Mouse (Mus musculus) heart, embryonic 14.5 days (tissue): Measurements from ENCODE around the gene Arfgef2. TPM values are rescaled to one million over a fixed set of nuclear protein-coding genes. Genes with fewer than 3 reads are reported as not detected.
"Not testable (repeated sequence)": the region's sequence is repeated elsewhere in the genome, so short reads cannot be mapped to it uniquely, and the experiment has no call there.

Source experiments
- ATAC-seq: fragments of 200-750 bp; cut with Nextera tagmentation; 2 replicates; pipeline ENCODE4 v1.8.0; 2017; ENCODE audit warnings: low read depth, moderate TSS enrichment; ENCODE audit not compliant: insufficient number of reproducible peaks, insufficient read depth, low FRiP score
- H3K27ac ChIP-seq, 2 experiments: fragments of 200-500 bp in 1 of 2; fragments of 300-500 bp in 1 of 2; sonication (generic) in 1 of 2; replicated peaks in 1 of 2; 2 replicates each; pipeline ENCODE4 v1.5.1; 2012 to 2014; ENCODE audit warnings: low read depth in 2 of 2, low read length in 2 of 2, control low read depth in 1 of 2, mild to moderate bottlenecking in 1 of 2, mixed read lengths in 1 of 2; ENCODE audit not compliant: control insufficient read depth in 1 of 2, insufficient read depth in 1 of 2
- H3K27me3 ChIP-seq: fragments of 300-500 bp; sonication (generic); 2 replicates; pipeline ENCODE4 v1.6.1; 2014; ENCODE audit warnings: mild to moderate bottlenecking, low read length, control low read depth; ENCODE audit not compliant: control insufficient read depth, insufficient read depth
- H3K36me3 ChIP-seq: fragments of 300-500 bp; sonication (generic); 2 replicates; pipeline ENCODE4 v1.6.1; 2014; ENCODE audit warnings: mild to moderate bottlenecking, control low read depth, low read length, mixed read lengths; ENCODE audit not compliant: control insufficient read depth, insufficient read depth
- H3K4me1 ChIP-seq, 2 experiments: fragments of 200-500 bp in 1 of 2; fragments of 300-500 bp in 1 of 2; sonication (generic) in 1 of 2; 2 replicates each; pipeline ENCODE4 v1.6.1; 2012 to 2014; ENCODE audit warnings: low read length in 2 of 2, control low read depth in 1 of 2, mixed read lengths in 1 of 2; ENCODE audit not compliant: control insufficient read depth in 2 of 2, insufficient read depth in 2 of 2
- H3K4me2 ChIP-seq: fragments of 300-500 bp; sonication (generic); 2 replicates; pipeline ENCODE4 v1.6.1; 2014; ENCODE audit warnings: mild to moderate bottlenecking, low read length
- H3K4me3 ChIP-seq, 2 experiments: fragments of 200-500 bp in 1 of 2; fragments of 300-500 bp in 1 of 2; sonication (generic) in 1 of 2; 2 replicates each; pipeline ENCODE4 v1.5.1; 2012 to 2014; ENCODE audit warnings: low read length in 2 of 2, mild to moderate bottlenecking in 2 of 2, control low read depth in 1 of 2, low read depth in 1 of 2, moderate library complexity in 1 of 2; ENCODE audit not compliant: control insufficient read depth in 1 of 2, insufficient read depth in 1 of 2
- H3K9ac ChIP-seq: fragments of 300-500 bp; sonication (generic); 2 replicates; pipeline ENCODE4 v1.6.1; 2014; ENCODE audit warnings: mild to moderate bottlenecking, low read length
- H3K9me3 ChIP-seq: fragments of 300-500 bp; sonication (generic); 2 replicates; pipeline ENCODE4 v1.6.1; 2016; ENCODE audit warnings: low read length, control low read depth; ENCODE audit not compliant: control insufficient read depth
- WGBS: fragments of 180-500 bp; shearing (Covaris S2); extraction: QIAGEN DNeasy Blood & Tissue Kit; methylation state at CpG from one replicate; pipeline ENCODE4 v1.1.7; 2014; 5-methylcytosine and 5-hydroxymethylcytosine counted together
- polyA plus RNA-seq: library from polyadenylated mRNA; unstranded; fragments of >200 nt; fragmentation: Nextera tagmentation; extraction: Ambion mirVana; gene quantifications from 2 replicates; pipeline ENCODE4 v1.2.1, GENCODE M21; 2014

The Arfgef2 gene
- polyA plus RNA-seq, 1 experiment from 2014 or later = 7.7 TPM

- Histone ChIP-seq H3K4me3 (peak within 1 kb of the TSS; percentile 78 to 90), H3K36me3 (peaks cover 18% of the 10 kb centered on the region), H3K4me1 (peaks cover 6 to 7% of the 10 kb centered on the region in 2 experiments), H3K4me2 (peak within 1 kb of the TSS; percentile 83), H3K27me3 (no peaks in the 10 kb centered on the region), H3K27ac (peak within 1 kb of the TSS; percentile 83 to 89), H3K9ac (peak within 1 kb of the TSS; percentile 87), H3K9me3 (no peaks in the 10 kb centered on the region)
- WGBS = 66% methylated on average over 5 of the region's 5 CpGs
- ATAC-seq = no peak
Measured at GRCm38 (mm10) chr2:166792355-166792754, 13.0 kb upstream of the Arfgef2 start, which contains the start of gene Trp53rkb. TSS of gene Trp53rkb (plus strand) at chr2:166792531.

GRCm38 (mm10) chr2:166793542-166794214, 11.7 kb upstream of the Arfgef2 start:
- WGBS = under 1% methylated on average over 64 of the region's 76 CpGs
- H3K36me3 ChIP-seq = peaks cover 30% of the 10 kb centered on the region
- peak; percentile 87 for ATAC-seq
- H3K9ac ChIP-seq = peak overlapping the region; percentile 87
- H3K4me1 ChIP-seq, H3K9me3 ChIP-seq, H3K27me3 ChIP-seq: not testable (repeated sequence)
- H3K4me3 ChIP-seq = peak overlapping the region; percentile 78 to 90
- peak overlapping the region; percentile 83 to 89 for H3K27ac ChIP-seq
- H3K4me2 ChIP-seq = peak overlapping the region; percentile 83

GRCm38 (mm10) chr2:166799615-166800472, 5.5 kb upstream of the Arfgef2 start:
- WGBS = 82% methylated on average over 11 of the region's 11 CpGs
- Histone ChIP-seq H3K4me2 (no peak overlapping the region), H3K4me3 (no peak overlapping the region), H3K9me3 (no peaks in the 10 kb centered on the region), H3K27ac (no peak overlapping the region), H3K4me1 (no peaks in the 10 kb centered on the region), H3K27me3 (no peaks in the 10 kb centered on the region), H3K9ac (no peak overlapping the region), H3K36me3 (peaks cover 30% of the 10 kb centered on the region)
- no peak for ATAC-seq

GRCm38 (mm10) chr2:166800473-166800857, 4.9 kb upstream of the Arfgef2 start:
- Histone ChIP-seq H3K36me3 (peaks cover 30% of the 10 kb centered on the region), H3K4me3 (no peak overlapping the region), H3K27me3 (no peaks in the 10 kb centered on the region), H3K9me3 (no peaks in the 10 kb centered on the region), H3K9ac (no peak overlapping the region), H3K27ac (no peak overlapping the region), H3K4me2 (no peak overlapping the region), H3K4me1 (no peaks in the 10 kb centered on the region)
- 81% methylated on average over 7 of the region's 7 CpGs for WGBS
- ATAC-seq = no peak

- no peaks in the 10 kb centered on the region for H3K9me3 ChIP-seq
- no peak overlapping the region for H3K4me3 ChIP-seq
- ATAC-seq = no peak
- peaks cover 0 to 5% of the 10 kb centered on the region in 2 experiments; a peak in 2 of 4 replicates for H3K4me1 ChIP-seq
- peaks cover 22% of the 10 kb centered on the region for H3K36me3 ChIP-seq
- WGBS = 69% methylated on average over 2 of the region's 2 CpGs
- no peak overlapping the region for H3K4me2 ChIP-seq
- H3K9ac ChIP-seq = no peak overlapping the region
- no peaks in the 10 kb centered on the region for H3K27me3 ChIP-seq
- H3K27ac ChIP-seq = no peak overlapping the region
Measured at GRCm38 (mm10) chr2:166801436-166801835, 4.0 kb upstream of the Arfgef2 start.

GRCm38 (mm10) chr2:166803298-166803697, 2.1 kb upstream of the Arfgef2 start:
- H3K4me3 ChIP-seq = no peak overlapping the region
- 0 out of 2 replicates have a peak, but pooled peaks cover 3% of the 10 kb centered on the region for H3K36me3 ChIP-seq
- no peaks in the 10 kb centered on the region for H3K9me3 ChIP-seq
- no peak overlapping the region for H3K9ac ChIP-seq
- ATAC-seq = no peak
- H3K27ac ChIP-seq = no peak overlapping the region
- no peaks in the 10 kb centered on the region for H3K27me3 ChIP-seq
- 81% methylated on average over 3 of the region's 3 CpGs for WGBS
- H3K4me2 ChIP-seq = no peak overlapping the region
- peaks cover 3 to 13% of the 10 kb centered on the region in 2 experiments for H3K4me1 ChIP-seq

GRCm38 (mm10) chr2:166806173-166806705, 851 bp downstream of the Arfgef2 start:
- WGBS = 12% methylated on average over 14 of the region's 14 CpGs
- no peaks in the 10 kb centered on the region for H3K9me3 ChIP-seq
- peak overlapping the region; percentile 92 for H3K9ac ChIP-seq
- H3K27ac ChIP-seq = peak overlapping the region; percentile 51 to 85; a peak in 3 of 4 replicates
- peak overlapping the region; percentile 87 for H3K4me2 ChIP-seq
- H3K4me3 ChIP-seq = peak overlapping the region; percentile 67 to 74
- no peaks in the 10 kb centered on the region for H3K36me3 ChIP-seq
- ATAC-seq = no peak
- H3K27me3 ChIP-seq = no peaks in the 10 kb centered on the region
- H3K4me1 ChIP-seq = peaks cover 3 to 16% of the 10 kb centered on the region in 2 experiments
